Mouse (Mus musculus): ENCODE measurements around the gene Ranbp17. TPM values are rescaled to one million over a fixed set of nuclear protein-coding genes. Genes with fewer than 3 reads are reported as not detected.

Gene Ranbp17
- polyA plus RNA-seq, 1 experiment: not detected

GRCm38 (mm10) chr11:33198351-33199116 lies 315.0 kb downstream of the Ranbp17 start:
- no peak overlapping the region for H3K27ac ChIP-seq (ENCODE audit: insufficient read depth, low read depth, low read length)
- WGBS: 28% methylated on average over 22 of the region's 22 CpGs

GRCm38 (mm10) chr11:33197673-33198072 lies 315.9 kb downstream of the Ranbp17 start:
- Histone ChIP-seq H3K27ac (ENCODE audit: insufficient read depth, low read depth, low read length) (no peak overlapping the region), H3K4me1 (ENCODE audit: control insufficient read depth, insufficient read depth, low read length) (peaks cover 2% of the 10 kb centered on the region; the same call in 1 of the 2 replicates), H3K4me3 (ENCODE audit: insufficient read depth, low read depth, low read length) (no peak overlapping the region)
- 21% methylated on average over 15 of the region's 15 CpGs for WGBS
- TF ChIP-seq POLR2A (IDR thresholded peaks at IDR 0.05; ENCODE audit: insufficient read depth, low read depth, low read length) (no peak), CTCF (IDR thresholded peaks at IDR 0.05; ENCODE audit: insufficient read depth, low read depth, low read length) (no peak)

More at GRCm38 (mm10) chr11:33198351-33199116, 315.0 kb downstream of the Ranbp17 start:
- Histone ChIP-seq H3K4me1 (ENCODE audit: control insufficient read depth, insufficient read depth, low read length) (peaks cover 2% of the 10 kb centered on the region; the same call in 1 of the 2 replicates), H3K4me3 (ENCODE audit: insufficient read depth, low read depth, low read length) (no peak overlapping the region)
- TF ChIP-seq CTCF (IDR thresholded peaks at IDR 0.05; ENCODE audit: insufficient read depth, low read depth, low read length) (no peak), POLR2A (IDR thresholded peaks at IDR 0.05; ENCODE audit: insufficient read depth, low read depth, low read length) (no peak)

- Histone ChIP-seq H3K4me3 (ENCODE audit: insufficient read depth, low read depth, low read length) (no peak overlapping the region), H3K4me1 (ENCODE audit: control insufficient read depth, insufficient read depth, low read length) (peaks cover 2% of the 10 kb centered on the region; the same call in 1 of the 2 replicates), H3K27ac (ENCODE audit: insufficient read depth, low read depth, low read length) (no peak overlapping the region)
- TF ChIP-seq CTCF (IDR thresholded peaks at IDR 0.05; ENCODE audit: insufficient read depth, low read depth, low read length) (no peak), POLR2A (IDR thresholded peaks at IDR 0.05; ENCODE audit: insufficient read depth, low read depth, low read length) (no peak)
- 34% methylated on average over 13 of the region's 13 CpGs for WGBS
These were observed 316.4 kb downstream of the Ranbp17 start for GRCm38 (mm10) chr11:33197133-33197514.

- 18% methylated on average over 24 of the region's 24 CpGs for WGBS
- TF ChIP-seq POLR2A (IDR thresholded peaks at IDR 0.05; ENCODE audit: insufficient read depth, low read depth, low read length): no peak
- TF ChIP-seq CTCF (IDR thresholded peaks at IDR 0.05; ENCODE audit: insufficient read depth, low read depth, low read length): no peak
- peaks cover 2% of the 10 kb centered on the region; the same call in 1 of the 2 replicates for H3K4me1 ChIP-seq (ENCODE audit: control insufficient read depth, insufficient read depth, low read length)
- no peak overlapping the region for H3K4me3 ChIP-seq (ENCODE audit: insufficient read depth, low read depth, low read length)
- no peak overlapping the region for H3K27ac ChIP-seq (ENCODE audit: insufficient read depth, low read depth, low read length)
These were observed 317.0 kb downstream of the Ranbp17 start for GRCm38 (mm10) chr11:33196447-33197132.

- H3K4me1 ChIP-seq (ENCODE audit: control insufficient read depth, insufficient read depth, low read length): 0 out of 2 replicates have a peak, but pooled peaks cover 2% of the 10 kb centered on the region
- H3K27ac ChIP-seq (ENCODE audit: insufficient read depth, low read depth, low read length): no peak overlapping the region
- TF ChIP-seq POLR2A (IDR thresholded peaks at IDR 0.05; ENCODE audit: insufficient read depth, low read depth, low read length) (no peak), CTCF (IDR thresholded peaks at IDR 0.05; ENCODE audit: insufficient read depth, low read depth, low read length) (no peak)
- 7% methylated on average over 25 of the region's 25 CpGs for WGBS
- H3K4me3 ChIP-seq (ENCODE audit: insufficient read depth, low read depth, low read length): no peak overlapping the region
These were observed 317.8 kb downstream of the Ranbp17 start for GRCm38 (mm10) chr11:33195531-33196446.

- H3K27ac ChIP-seq (ENCODE audit: insufficient read depth, low read depth, low read length): no peak overlapping the region
- no peaks in the 10 kb centered on the region for H3K4me1 ChIP-seq (ENCODE audit: control insufficient read depth, insufficient read depth, low read length)
- TF ChIP-seq CTCF (IDR thresholded peaks at IDR 0.05; ENCODE audit: insufficient read depth, low read depth, low read length): no peak
- no peak for TF ChIP-seq POLR2A (IDR thresholded peaks at IDR 0.05; ENCODE audit: insufficient read depth, low read depth, low read length)
- H3K4me3 ChIP-seq (ENCODE audit: insufficient read depth, low read depth, low read length): no peak overlapping the region
- WGBS: 44% methylated on average over 7 of the region's 7 CpGs
These were observed 318.5 kb downstream of the Ranbp17 start for GRCm38 (mm10) chr11:33195061-33195460.

- Histone ChIP-seq H3K4me3 (ENCODE audit: insufficient read depth, low read depth, low read length) (no peak overlapping the region), H3K27ac (ENCODE audit: insufficient read depth, low read depth, low read length) (no peak overlapping the region), H3K4me1 (ENCODE audit: control insufficient read depth, insufficient read depth, low read length) (no peaks in the 10 kb centered on the region)
- WGBS: 13% methylated on average over 12 of the region's 12 CpGs
- TF ChIP-seq CTCF (IDR thresholded peaks at IDR 0.05; ENCODE audit: insufficient read depth, low read depth, low read length): no peak
- TF ChIP-seq POLR2A (IDR thresholded peaks at IDR 0.05; ENCODE audit: insufficient read depth, low read depth, low read length): no peak
These were observed 319.9 kb downstream of the Ranbp17 start for GRCm38 (mm10) chr11:33193695-33194094.

- WGBS: 92% methylated on average over 3 of the region's 3 CpGs
- TF ChIP-seq CTCF (IDR thresholded peaks at IDR 0.05; ENCODE audit: insufficient read depth, low read depth, low read length): no peak
- no peak for TF ChIP-seq POLR2A (IDR thresholded peaks at IDR 0.05; ENCODE audit: insufficient read depth, low read depth, low read length)
- no peak overlapping the region for H3K27ac ChIP-seq (ENCODE audit: insufficient read depth, low read depth, low read length)
- no peak overlapping the region for H3K4me3 ChIP-seq (ENCODE audit: insufficient read depth, low read depth, low read length)
- no peaks in the 10 kb centered on the region for H3K4me1 ChIP-seq (ENCODE audit: control insufficient read depth, insufficient read depth, low read length)
These were observed 331.7 kb downstream of the Ranbp17 start for GRCm38 (mm10) chr11:33181804-33182203.
